Mouse (Mus musculus): Measurements from ENCODE around the gene Rpl36a-ps1. TPM values are rescaled to one million over a fixed set of nuclear protein-coding genes. Genes with fewer than 3 reads are reported as not detected.

Rpl36a-ps1 gene
- polyA plus RNA-seq, 1 experiment from 2014 or later: 0.80 TPM

DNA sequence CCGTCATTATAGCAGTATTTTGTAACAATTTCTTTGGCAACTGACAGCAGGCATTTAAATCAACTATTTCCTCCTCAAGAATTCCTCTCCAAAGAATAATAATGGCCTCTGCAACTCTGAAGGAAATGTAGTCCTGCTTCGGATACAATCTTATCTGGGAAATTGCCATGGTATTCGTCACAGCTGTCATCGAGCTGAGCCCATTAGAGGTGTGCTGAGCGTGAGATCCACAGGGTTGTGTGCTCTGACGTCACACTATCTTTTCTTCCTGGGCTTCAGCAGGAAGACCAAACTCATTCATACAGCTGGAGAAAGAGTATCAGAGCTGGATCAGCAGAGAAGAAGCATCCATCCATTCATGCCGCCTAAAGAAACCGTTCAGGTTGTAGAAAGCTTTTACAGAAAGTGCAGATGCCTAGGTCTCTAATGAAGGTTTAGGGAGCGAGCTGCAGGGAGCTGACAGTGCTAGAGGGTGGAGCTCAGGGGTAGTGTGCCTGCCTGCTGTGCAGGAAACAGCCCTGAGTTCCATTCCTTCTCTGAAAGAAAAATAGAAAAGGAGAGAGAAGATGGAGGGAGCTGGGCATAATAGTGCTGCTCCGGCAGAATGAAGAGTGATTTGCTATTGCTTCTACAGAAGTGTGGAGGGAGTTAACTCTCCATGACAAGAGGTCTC lies 25.2 kb upstream of the Rpl36a-ps1 start:
- Histone ChIP-seq H3K4me2 (no peak overlapping the region), H3K36me3 (no peaks in the 10 kb centered on the region), H3K4me1 (replicated peaks) (no peaks in the 10 kb centered on the region), H3K9ac (no peak overlapping the region), H3K9me3 (replicated peaks) (no peaks in the 10 kb centered on the region), H3K27me3 (no peaks in the 10 kb centered on the region), H3K4me3 (replicated peaks) (no peak overlapping the region), H3K27ac (no peak overlapping the region)
- DNase-seq (no peak), ATAC-seq (ENCODE audit: low read depth) (no peak)
- WGBS (ENCODE audit: insufficient replicate concordance): 42% methylated on average over 10 of the region's 10 CpGs

DNA sequence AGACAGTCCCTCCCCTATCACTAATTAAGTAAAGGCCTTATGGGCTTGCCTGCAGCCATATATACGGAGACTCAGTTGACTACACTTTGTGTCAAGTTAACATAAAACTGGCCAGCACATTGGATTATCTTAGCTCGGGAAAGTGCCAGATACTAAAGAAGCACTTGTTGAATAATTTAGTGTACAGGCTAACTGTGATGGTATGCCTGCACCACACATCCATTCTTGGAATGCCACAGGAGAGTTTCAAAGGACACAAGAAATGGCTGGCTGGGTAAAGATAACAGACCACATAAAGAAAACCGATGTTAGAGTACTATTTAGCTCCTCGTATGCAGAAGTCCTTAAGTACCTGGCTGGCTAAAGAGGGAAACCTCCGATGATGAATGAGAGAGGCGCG lies 24.6 kb upstream of the Rpl36a-ps1 start:
- no peak overlapping the region for H3K4me3 ChIP-seq (replicated peaks)
- H3K36me3 ChIP-seq: no peaks in the 10 kb centered on the region
- H3K27ac ChIP-seq: no peak overlapping the region
- 63% methylated on average over 7 of the region's 7 CpGs for WGBS (ENCODE audit: insufficient replicate concordance)
- H3K9ac ChIP-seq: no peak overlapping the region
- ATAC-seq (ENCODE audit: low read depth): no peak
- no peaks in the 10 kb centered on the region for H3K4me1 ChIP-seq (replicated peaks)
- DNase-seq: no peak
- no peaks in the 10 kb centered on the region for H3K27me3 ChIP-seq
- no peaks in the 10 kb centered on the region for H3K9me3 ChIP-seq (replicated peaks)
- H3K4me2 ChIP-seq: no peak overlapping the region

DNA sequence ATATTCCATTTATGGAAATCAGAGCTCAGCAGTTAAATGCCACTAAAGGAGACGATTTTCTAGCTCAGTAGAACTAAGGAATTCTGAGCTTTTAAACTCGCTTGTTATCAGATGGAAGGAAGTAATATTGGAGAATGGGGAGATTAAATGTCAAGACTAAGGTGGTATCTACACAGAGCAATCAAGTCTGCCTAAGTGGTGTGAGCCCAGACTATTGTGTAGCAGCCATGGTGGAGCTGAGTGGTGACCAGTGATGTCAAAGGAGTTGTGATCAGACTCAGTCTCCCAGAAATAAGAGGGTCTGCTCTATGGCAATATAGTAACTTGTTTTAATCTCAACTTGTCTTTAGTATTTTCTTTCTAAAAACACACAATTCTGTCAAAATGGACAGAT lies 16.8 kb upstream of the Rpl36a-ps1 start:
- Histone ChIP-seq H3K27me3 (no peaks in the 10 kb centered on the region), H3K9ac (no peak overlapping the region), H3K4me3 (replicated peaks) (no peak overlapping the region), H3K4me2 (no peak overlapping the region), H3K27ac (no peak overlapping the region), H3K36me3 (no peaks in the 10 kb centered on the region), H3K4me1 (replicated peaks) (no peaks in the 10 kb centered on the region), H3K9me3 (replicated peaks) (no peaks in the 10 kb centered on the region)
- ATAC-seq (ENCODE audit: low read depth) (no peak), DNase-seq (no peak)
- WGBS (ENCODE audit: insufficient replicate concordance): 22% methylated on average over 2 of the region's 2 CpGs

DNA sequence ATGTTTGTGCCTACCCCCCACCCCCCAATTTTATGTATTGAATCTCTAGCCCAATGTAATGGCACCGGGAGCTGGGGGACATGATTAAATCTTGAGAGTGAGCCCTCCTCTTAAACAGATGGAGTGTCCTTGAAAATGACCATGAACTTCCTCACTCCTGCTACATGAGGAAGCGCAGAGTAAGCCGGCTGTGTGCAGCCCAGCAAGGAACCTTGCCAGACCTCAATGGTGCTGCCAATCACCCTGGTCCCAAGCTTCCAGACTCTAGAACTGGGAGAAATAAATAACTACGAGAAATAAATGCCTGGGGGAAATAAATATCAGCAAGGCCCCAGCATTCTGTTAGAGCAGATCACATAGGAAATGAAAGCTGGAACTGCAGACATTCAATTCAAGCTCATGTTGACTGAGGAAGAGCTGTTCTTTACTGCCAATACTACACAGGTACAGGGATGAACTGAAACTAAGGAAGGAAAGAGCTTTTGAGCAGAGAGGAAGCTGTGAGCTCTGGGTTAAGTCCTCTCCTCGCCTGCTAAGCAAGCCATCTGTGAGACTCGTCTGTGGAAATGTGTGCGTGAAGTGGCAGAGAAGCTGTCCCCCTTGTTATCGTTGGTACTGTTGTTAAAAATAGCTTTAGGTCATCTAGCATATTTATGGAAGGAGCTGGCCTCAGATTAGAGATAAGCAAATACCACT lies 16.3 kb upstream of the Rpl36a-ps1 start:
- Histone ChIP-seq H3K4me2 (no peak overlapping the region), H3K36me3 (no peaks in the 10 kb centered on the region), H3K9ac (no peak overlapping the region), H3K27me3 (no peaks in the 10 kb centered on the region), H3K4me3 (replicated peaks) (no peak overlapping the region), H3K9me3 (replicated peaks) (no peaks in the 10 kb centered on the region), H3K27ac (no peak overlapping the region), H3K4me1 (replicated peaks) (no peaks in the 10 kb centered on the region)
- 29% methylated on average over 8 of the region's 8 CpGs for WGBS (ENCODE audit: insufficient replicate concordance)
- ATAC-seq (ENCODE audit: low read depth): no peak
- no peak for DNase-seq

DNA sequence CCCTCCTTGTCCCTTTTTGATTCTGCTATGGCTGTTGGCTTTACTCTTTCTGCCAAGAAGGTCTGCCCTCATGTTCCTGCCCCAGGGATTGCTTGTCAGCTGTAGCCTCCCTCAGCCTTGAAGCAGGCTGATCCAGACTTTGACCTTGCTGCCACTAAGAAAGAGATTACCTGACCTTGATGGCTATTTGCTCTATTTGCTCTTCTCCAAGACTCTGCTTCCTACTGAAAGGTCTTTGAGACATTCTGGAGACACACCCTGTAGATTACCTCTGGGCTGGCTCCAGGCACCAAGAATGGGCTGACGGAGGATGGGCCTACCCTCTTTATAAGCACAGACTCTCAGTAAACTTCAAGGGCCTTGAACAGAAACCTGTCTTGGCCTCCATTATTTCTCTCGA lies 1.6 kb downstream of the Rpl36a-ps1 start:
- 75% methylated on average over 2 of the region's 2 CpGs for WGBS (ENCODE audit: insufficient replicate concordance)
- no peak overlapping the region for H3K27ac ChIP-seq
- DNase-seq: no peak
- no peak for ATAC-seq (ENCODE audit: low read depth)
- H3K27me3 ChIP-seq: no peaks in the 10 kb centered on the region
- no peaks in the 10 kb centered on the region for H3K36me3 ChIP-seq
- no peak overlapping the region for H3K9ac ChIP-seq
- no peak overlapping the region for H3K4me2 ChIP-seq
- no peak overlapping the region for H3K4me3 ChIP-seq (replicated peaks)
- no peaks in the 10 kb centered on the region for H3K9me3 ChIP-seq (replicated peaks)
- H3K4me1 ChIP-seq (replicated peaks): no peaks in the 10 kb centered on the region

DNA sequence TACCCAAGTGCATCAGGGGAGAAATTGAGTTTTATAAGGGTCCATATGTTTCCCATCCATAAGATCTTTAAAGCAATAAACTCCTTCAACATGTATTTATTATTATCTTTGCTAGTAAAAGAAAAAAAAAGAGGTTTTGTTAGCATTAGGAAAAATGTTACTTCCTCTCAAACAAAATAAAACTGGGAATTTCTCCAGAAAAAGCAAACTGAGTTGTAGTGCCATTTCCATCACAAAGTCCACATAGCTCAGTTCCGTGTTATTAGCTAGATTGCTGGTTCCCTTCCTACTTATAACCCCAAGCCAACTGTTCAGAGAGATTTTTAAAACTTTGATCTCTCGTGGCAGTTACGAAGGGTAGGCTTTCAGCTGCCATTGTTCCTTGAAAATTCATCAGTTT lies 3.5 kb downstream of the Rpl36a-ps1 start:
- Histone ChIP-seq H3K9ac (no peak overlapping the region), H3K9me3 (replicated peaks) (no peaks in the 10 kb centered on the region), H3K4me1 (replicated peaks) (no peaks in the 10 kb centered on the region), H3K4me3 (replicated peaks) (no peak overlapping the region), H3K27me3 (no peaks in the 10 kb centered on the region), H3K36me3 (no peaks in the 10 kb centered on the region), H3K4me2 (no peak overlapping the region), H3K27ac (no peak overlapping the region)
- 65% methylated on average over 3 of the region's 3 CpGs for WGBS (ENCODE audit: insufficient replicate concordance)
- no peak for DNase-seq
- no peak for ATAC-seq (ENCODE audit: low read depth)

DNA sequence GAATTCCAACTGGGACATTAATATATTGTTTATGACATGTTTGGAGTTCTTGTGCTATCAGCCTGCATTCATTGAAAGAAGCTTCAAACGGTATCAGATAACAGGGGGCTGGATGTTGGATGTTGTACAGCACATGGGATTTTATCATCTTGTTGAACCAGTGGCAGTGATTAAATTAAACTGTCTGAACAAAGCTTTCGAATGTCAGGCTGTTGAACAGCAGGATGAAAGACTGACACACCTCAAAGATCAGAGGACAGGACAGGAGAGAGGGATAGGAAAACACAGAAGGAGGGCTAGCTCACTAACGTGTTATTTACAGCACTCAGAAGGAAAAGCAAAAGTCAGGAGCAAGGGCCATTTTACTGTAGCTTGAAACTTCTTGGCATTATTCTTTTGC lies 4.3 kb downstream of the Rpl36a-ps1 start:
- Histone ChIP-seq H3K27me3 (no peaks in the 10 kb centered on the region), H3K9ac (no peak overlapping the region), H3K9me3 (replicated peaks) (no peaks in the 10 kb centered on the region), H3K36me3 (no peaks in the 10 kb centered on the region), H3K27ac (no peak overlapping the region), H3K4me2 (no peak overlapping the region), H3K4me3 (replicated peaks) (no peak overlapping the region), H3K4me1 (replicated peaks) (no peaks in the 10 kb centered on the region)
- ATAC-seq (ENCODE audit: low read depth): no peak
- 49% methylated on average over 3 of the region's 3 CpGs for WGBS (ENCODE audit: insufficient replicate concordance)
- no peak for DNase-seq

DNA sequence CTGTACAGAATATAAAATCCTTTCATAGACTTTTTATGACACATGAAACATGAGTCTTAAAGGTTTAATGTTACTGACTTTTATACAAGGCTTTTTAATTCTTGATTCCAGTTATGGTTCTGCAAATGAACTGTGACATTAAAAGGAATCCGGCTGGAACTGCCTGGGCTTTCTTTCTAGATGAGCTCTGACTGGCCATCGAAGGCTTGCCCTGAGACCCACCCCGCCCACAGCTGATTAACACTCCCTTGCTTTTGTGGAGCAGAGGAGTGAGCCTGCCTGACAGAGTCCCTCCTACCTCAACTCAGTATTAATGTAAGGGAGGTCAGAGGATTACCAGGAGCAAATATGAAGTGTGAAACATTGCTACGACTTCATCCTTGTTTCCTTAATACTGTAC lies 22.2 kb downstream of the Rpl36a-ps1 start:
- Histone ChIP-seq H3K4me1 (replicated peaks) (no peaks in the 10 kb centered on the region), H3K9me3 (replicated peaks) (no peaks in the 10 kb centered on the region), H3K4me2 (no peak overlapping the region), H3K27ac (no peak overlapping the region), H3K9ac (no peak overlapping the region), H3K4me3 (replicated peaks) (no peak overlapping the region), H3K36me3 (no peaks in the 10 kb centered on the region), H3K27me3 (no peaks in the 10 kb centered on the region)
- no peak for ATAC-seq (ENCODE audit: low read depth)
- DNase-seq: no peak
- WGBS (ENCODE audit: insufficient replicate concordance): 55% methylated on average over 4 of the region's 4 CpGs

DNA sequence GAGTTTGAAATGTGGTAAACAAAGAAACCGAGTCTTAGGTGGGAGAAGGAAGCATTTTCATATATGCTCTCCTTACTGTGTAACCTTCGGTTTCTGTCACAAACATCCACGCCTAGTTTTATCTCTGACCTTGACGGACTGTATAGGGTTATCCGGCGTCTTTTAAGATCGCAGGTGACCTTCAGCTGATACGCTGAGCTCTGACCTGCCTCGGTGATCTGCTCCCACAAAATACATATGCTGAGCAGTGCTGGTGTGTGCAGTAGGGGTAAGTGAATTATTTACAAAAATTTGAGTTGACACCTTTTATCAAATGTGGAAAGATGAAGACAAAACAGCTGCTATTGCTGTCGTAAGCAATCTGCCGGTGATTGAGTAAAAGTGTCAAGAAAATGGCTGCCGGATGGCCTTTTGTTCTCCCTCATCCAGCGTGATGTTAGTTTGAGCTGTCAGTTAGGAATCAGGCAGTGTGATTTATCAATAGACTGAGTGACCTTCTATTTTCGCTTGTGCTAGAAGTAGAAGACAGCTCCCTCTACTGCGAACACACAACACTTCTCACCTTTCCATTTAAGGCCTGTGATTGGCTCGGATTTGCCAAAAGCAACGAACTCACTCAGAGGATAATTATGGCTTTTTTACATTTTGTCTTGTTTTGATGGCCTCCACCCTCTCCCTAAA lies 35.0 kb downstream of the Rpl36a-ps1 start:
- Histone ChIP-seq H3K27ac (no peak overlapping the region), H3K9me3 (replicated peaks) (no peaks in the 10 kb centered on the region), H3K4me3 (replicated peaks) (no peak overlapping the region), H3K9ac (no peak overlapping the region), H3K27me3 (no peaks in the 10 kb centered on the region), H3K36me3 (no peaks in the 10 kb centered on the region), H3K4me2 (no peak overlapping the region), H3K4me1 (replicated peaks) (no peaks in the 10 kb centered on the region)
- 67% methylated on average over 17 of the region's 17 CpGs for WGBS (ENCODE audit: insufficient replicate concordance)
- DNase-seq (no peak), ATAC-seq (ENCODE audit: low read depth) (no peak)

DNA sequence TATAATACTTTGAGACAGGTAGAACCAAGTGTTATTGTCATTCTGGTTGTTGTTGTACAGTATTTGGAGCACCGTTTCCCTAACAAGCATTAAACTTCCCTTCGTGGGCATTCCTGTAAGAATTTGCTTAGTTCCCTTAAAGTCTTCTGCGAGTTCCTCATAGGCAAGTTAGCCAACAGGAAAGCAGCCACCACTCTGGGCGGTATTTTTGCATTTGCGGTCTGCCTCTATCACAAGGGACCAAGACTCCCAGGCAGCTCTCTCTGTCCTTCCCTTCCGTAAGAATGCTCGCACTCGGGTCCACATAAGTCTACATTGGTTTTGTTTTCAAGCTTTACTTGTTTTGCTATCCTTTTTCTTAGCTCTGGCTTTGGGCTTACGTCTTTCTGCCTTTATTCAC lies 37.3 kb downstream of the Rpl36a-ps1 start:
- Histone ChIP-seq H3K27me3 (no peaks in the 10 kb centered on the region), H3K27ac (no peak overlapping the region), H3K9me3 (replicated peaks) (no peaks in the 10 kb centered on the region), H3K36me3 (no peaks in the 10 kb centered on the region), H3K4me2 (no peak overlapping the region), H3K4me1 (replicated peaks) (no peaks in the 10 kb centered on the region), H3K9ac (no peak overlapping the region), H3K4me3 (replicated peaks) (no peak overlapping the region)
- DNase-seq (peak; percentile 4), ATAC-seq (ENCODE audit: low read depth) (no peak)
- WGBS (ENCODE audit: insufficient replicate concordance): 50% methylated on average over 9 of the region's 9 CpGs

DNA sequence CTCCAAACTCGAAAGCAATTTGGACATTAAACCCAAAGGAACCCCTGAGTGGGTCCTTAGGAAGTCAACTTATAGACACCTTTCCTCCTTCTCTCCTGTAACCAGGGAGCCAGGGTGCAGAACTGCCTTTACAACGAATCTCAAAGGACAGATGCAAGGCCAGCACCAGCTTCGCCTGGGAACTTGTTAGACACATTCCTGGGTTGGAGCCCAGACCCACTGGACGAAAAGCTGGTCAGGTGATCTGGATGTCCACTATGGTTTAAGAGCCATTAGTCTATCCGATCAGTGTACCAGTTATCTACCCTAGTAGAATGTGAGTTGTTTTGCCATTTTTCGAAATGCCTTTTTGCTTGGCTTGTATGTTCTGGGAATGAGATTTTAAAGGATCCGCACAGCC lies 41.7 kb downstream of the Rpl36a-ps1 start:
- no peak for ATAC-seq (ENCODE audit: low read depth)
- WGBS (ENCODE audit: insufficient replicate concordance): 60% methylated on average over 7 of the region's 7 CpGs
- Histone ChIP-seq H3K27me3 (no peaks in the 10 kb centered on the region), H3K4me1 (replicated peaks) (no peaks in the 10 kb centered on the region), H3K9me3 (replicated peaks) (no peaks in the 10 kb centered on the region), H3K27ac (no peak overlapping the region), H3K4me2 (no peak overlapping the region), H3K9ac (no peak overlapping the region), H3K4me3 (replicated peaks) (no peak overlapping the region), H3K36me3 (no peaks in the 10 kb centered on the region)
- no peak for DNase-seq

All from liver, embryonic 13.5 days (tissue).